23 mouse cellular contexts compared by ENCODE assay signal in the genomic region with DNA sequence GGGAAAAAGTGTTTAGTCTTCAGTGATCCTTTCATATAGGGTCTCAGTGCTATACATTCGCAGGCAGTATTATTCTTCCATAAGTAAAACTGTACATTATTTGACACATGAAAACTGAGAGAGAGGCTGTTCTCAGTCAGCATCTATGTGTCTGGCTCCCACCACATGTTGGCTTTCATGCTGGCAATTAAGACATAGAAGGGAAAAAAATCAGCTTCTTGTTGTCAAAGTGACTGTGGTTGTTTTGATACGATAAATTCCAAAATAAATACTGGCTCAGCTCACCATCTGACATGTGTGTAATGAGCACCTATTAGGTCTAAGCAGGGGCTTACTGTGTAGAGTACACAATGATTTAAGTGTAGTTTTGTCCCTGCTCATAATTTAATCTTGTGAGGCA.
"Had no signal": no experiment of that assay in that cellular context is flagged by ENCODE, and none has a peak within 500 bp of the region (broad histone marks: within the 10 kb centered on the region; RNA-seq: fewer than 3 reads in every experiment).

No protein-coding gene starts in this region.

- H3K4me1 ChIP-seq: heart, embryonic 15.5 days; kidney, embryonic 15.5 days; liver, embryonic 12.5 days had no signal

- H3K9ac ChIP-seq: heart, embryonic 13.5 days; heart, embryonic 15.5 days; hindbrain, embryonic 13.5 days; hindbrain, embryonic 15.5 days; kidney, embryonic 15.5 days; limb, embryonic 13.5 days; limb, embryonic 15.5 days; liver, embryonic 12.5 days; liver, embryonic 14.5 days had no signal

- H3K36me3 ChIP-seq: heart, embryonic 13.5 days; heart, embryonic 15.5 days; hindbrain, embryonic 13.5 days; hindbrain, embryonic 15.5 days; kidney, embryonic 15.5 days; limb, embryonic 13.5 days; limb, embryonic 15.5 days; liver, embryonic 12.5 days had no signal

- H3K27me3 ChIP-seq: heart, embryonic 13.5 days; heart, embryonic 15.5 days; hindbrain, embryonic 13.5 days; hindbrain, embryonic 15.5 days; kidney, embryonic 15.5 days; limb, embryonic 15.5 days; liver, embryonic 12.5 days had no signal

- H3K4me2 ChIP-seq: heart, embryonic 11.5 days; heart, embryonic 13.5 days; heart, embryonic 15.5 days; hindbrain, embryonic 13.5 days; hindbrain, embryonic 15.5 days; kidney, embryonic 15.5 days; limb, embryonic 13.5 days; limb, embryonic 15.5 days; liver, embryonic 12.5 days had no signal

- DNase-seq: gastrocnemius, postnatal 10 days; gastrocnemius, postnatal 36 days; heart, adult 2 months; heart, postnatal 14 days; heart, postnatal 36 days; kidney, adult 11 months; kidney, adult 2 months; kidney, adult 9 months; kidney, postnatal 14 days; kidney, postnatal 36 days had no signal

- H3K9me3 ChIP-seq: heart, embryonic 13.5 days; heart, embryonic 15.5 days; hindbrain, embryonic 13.5 days; hindbrain, embryonic 15.5 days; kidney, embryonic 15.5 days; limb, embryonic 13.5 days; limb, embryonic 15.5 days; liver, embryonic 12.5 days had no signal

- H3K4me3 ChIP-seq: heart, adult 2 months; heart, embryonic 13.5 days; heart, embryonic 15.5 days; hindbrain, embryonic 13.5 days; hindbrain, embryonic 15.5 days; kidney, embryonic 15.5 days; limb, embryonic 13.5 days; limb, embryonic 15.5 days; liver, embryonic 12.5 days had no signal

- H3K27ac ChIP-seq: heart, adult 2 months; heart, embryonic 13.5 days; heart, embryonic 15.5 days; hindbrain, embryonic 15.5 days; hindbrain, postnatal 0 days; kidney, embryonic 15.5 days; kidney, postnatal 0 days; limb, embryonic 13.5 days; limb, embryonic 15.5 days; liver, embryonic 12.5 days; liver, embryonic 14.5 days had no signal

- ATAC-seq: intestine, embryonic 16.5 days; liver, embryonic 12.5 days had no signal
